Mouse (Mus musculus): ENCODE measurements around the gene Cd96. TPM values are rescaled to one million over a fixed set of nuclear protein-coding genes. Genes with fewer than 3 reads are reported as not detected.

The Cd96 gene
- total RNA-seq, 1 experiment from 2014 or later: 28.0 TPM

GRCm38 (mm10) chr16:46092935-46093334, 27.1 kb downstream of the Cd96 start:
- no peak for ATAC-seq (replicated peaks in 1 of 2; ENCODE audit: insufficient read depth in 1 of 2, low FRiP score in 2 of 2, low TSS enrichment in 1 of 2, low read depth in 1 of 2, poor library complexity in 2 of 2, severe bottlenecking in 2 of 2)

- ATAC-seq (replicated peaks in 1 of 2; ENCODE audit: insufficient read depth in 1 of 2, low FRiP score in 2 of 2, low TSS enrichment in 1 of 2, low read depth in 1 of 2, poor library complexity in 2 of 2, severe bottlenecking in 2 of 2): no peak
Measured at GRCm38 (mm10) chr16:46086874-46087473, 33.1 kb downstream of the Cd96 start.

- no peak for ATAC-seq (replicated peaks in 1 of 2; ENCODE audit: insufficient read depth in 1 of 2, low FRiP score in 2 of 2, low TSS enrichment in 1 of 2, low read depth in 1 of 2, poor library complexity in 2 of 2, severe bottlenecking in 2 of 2)
Measured at GRCm38 (mm10) chr16:46068000-46068399, 52.1 kb downstream of the Cd96 start.

- ATAC-seq (replicated peaks in 1 of 2; ENCODE audit: insufficient read depth in 1 of 2, low FRiP score in 2 of 2, low TSS enrichment in 1 of 2, low read depth in 1 of 2, poor library complexity in 2 of 2, severe bottlenecking in 2 of 2): no peak
Measured at GRCm38 (mm10) chr16:46063278-46063677, 56.8 kb downstream of the Cd96 start.

GRCm38 (mm10) chr16:46046906-46047305, 73.1 kb downstream of the Cd96 start:
- ATAC-seq (replicated peaks in 1 of 2; ENCODE audit: insufficient read depth in 1 of 2, low FRiP score in 2 of 2, low TSS enrichment in 1 of 2, low read depth in 1 of 2, poor library complexity in 2 of 2, severe bottlenecking in 2 of 2): no peak

GRCm38 (mm10) chr16:46036261-46036660, 83.8 kb downstream of the Cd96 start:
- ATAC-seq (replicated peaks in 1 of 2; ENCODE audit: insufficient read depth in 1 of 2, low FRiP score in 2 of 2, low TSS enrichment in 1 of 2, low read depth in 1 of 2, poor library complexity in 2 of 2, severe bottlenecking in 2 of 2): no peak

GRCm38 (mm10) chr16:46033896-46034295, 86.2 kb downstream of the Cd96 start:
- ATAC-seq (replicated peaks in 1 of 2; ENCODE audit: insufficient read depth in 1 of 2, low FRiP score in 2 of 2, low TSS enrichment in 1 of 2, low read depth in 1 of 2, poor library complexity in 2 of 2, severe bottlenecking in 2 of 2): no peak

GRCm38 (mm10) chr16:46022958-46023491, 97.0 kb downstream of the Cd96 start:
- ATAC-seq (replicated peaks in 1 of 2; ENCODE audit: insufficient read depth in 1 of 2, low FRiP score in 2 of 2, low TSS enrichment in 1 of 2, low read depth in 1 of 2, poor library complexity in 2 of 2, severe bottlenecking in 2 of 2): no peak

GRCm38 (mm10) chr16:46022189-46022928, 97.7 kb downstream of the Cd96 start:
- peak; percentile 91 to 92 for ATAC-seq (replicated peaks in 1 of 2; ENCODE audit: insufficient read depth in 1 of 2, low FRiP score in 2 of 2, low TSS enrichment in 1 of 2, low read depth in 1 of 2, poor library complexity in 2 of 2, severe bottlenecking in 2 of 2)

- no peak for ATAC-seq (replicated peaks in 1 of 2; ENCODE audit: insufficient read depth in 1 of 2, low FRiP score in 2 of 2, low TSS enrichment in 1 of 2, low read depth in 1 of 2, poor library complexity in 2 of 2, severe bottlenecking in 2 of 2)
Measured at GRCm38 (mm10) chr16:46021302-46021701, 98.7 kb downstream of the Cd96 start.

- ATAC-seq (replicated peaks in 1 of 2; ENCODE audit: insufficient read depth in 1 of 2, low FRiP score in 2 of 2, low TSS enrichment in 1 of 2, low read depth in 1 of 2, poor library complexity in 2 of 2, severe bottlenecking in 2 of 2): no peak
Measured at GRCm38 (mm10) chr16:46020396-46020795, 99.7 kb downstream of the Cd96 start.

GRCm38 (mm10) chr16:46019799-46020198, 100.3 kb downstream of the Cd96 start:
- no peak for ATAC-seq (replicated peaks in 1 of 2; ENCODE audit: insufficient read depth in 1 of 2, low FRiP score in 2 of 2, low TSS enrichment in 1 of 2, low read depth in 1 of 2, poor library complexity in 2 of 2, severe bottlenecking in 2 of 2)

GRCm38 (mm10) chr16:46019359-46019758, 100.7 kb downstream of the Cd96 start:
- ATAC-seq (replicated peaks in 1 of 2; ENCODE audit: insufficient read depth in 1 of 2, low FRiP score in 2 of 2, low TSS enrichment in 1 of 2, low read depth in 1 of 2, poor library complexity in 2 of 2, severe bottlenecking in 2 of 2): no peak

GRCm38 (mm10) chr16:46011696-46012095, 108.4 kb downstream of the Cd96 start:
- ATAC-seq (replicated peaks in 1 of 2; ENCODE audit: insufficient read depth in 1 of 2, low FRiP score in 2 of 2, low TSS enrichment in 1 of 2, low read depth in 1 of 2, poor library complexity in 2 of 2, severe bottlenecking in 2 of 2): no peak

- ATAC-seq (replicated peaks in 1 of 2; ENCODE audit: insufficient read depth in 1 of 2, low FRiP score in 2 of 2, low TSS enrichment in 1 of 2, low read depth in 1 of 2, poor library complexity in 2 of 2, severe bottlenecking in 2 of 2): peak in 1 of 2 experiments; percentile 23; a peak in 1 of 4 replicates
Measured at GRCm38 (mm10) chr16:46010906-46011220, 109.2 kb downstream of the Cd96 start.

- ATAC-seq (replicated peaks in 1 of 2; ENCODE audit: insufficient read depth in 1 of 2, low FRiP score in 2 of 2, low TSS enrichment in 1 of 2, low read depth in 1 of 2, poor library complexity in 2 of 2, severe bottlenecking in 2 of 2): peak; percentile 98
Measured at GRCm38 (mm10) chr16:46010153-46010905, 109.7 kb downstream of the Cd96 start, which contains the start of gene Plcxd2. TSS of gene Plcxd2 (minus strand) at chr16:46010218.

GRCm38 (mm10) chr16:46009717-46010116, 110.3 kb downstream of the Cd96 start:
- peak in 1 of 2 experiments; percentile 2; a peak in 3 of 4 replicates for ATAC-seq (replicated peaks in 1 of 2; ENCODE audit: insufficient read depth in 1 of 2, low FRiP score in 2 of 2, low TSS enrichment in 1 of 2, low read depth in 1 of 2, poor library complexity in 2 of 2, severe bottlenecking in 2 of 2)

GRCm38 (mm10) chr16:46008766-46009165, 111.3 kb downstream of the Cd96 start:
- ATAC-seq (replicated peaks in 1 of 2; ENCODE audit: insufficient read depth in 1 of 2, low FRiP score in 2 of 2, low TSS enrichment in 1 of 2, low read depth in 1 of 2, poor library complexity in 2 of 2, severe bottlenecking in 2 of 2): no peak
